Mouse (Mus musculus): ENCODE measurements at regions not wholly inside any gene's neighbourhood (a gene's known extent, or its start where the extent isn't known, plus 50 kb on each side); places are given as distances from the start of the nearest gene placed in this dataset.
"Not testable (repeated sequence)": the region's sequence is repeated elsewhere in the genome, so short reads cannot be mapped to it uniquely, and the experiment has no call there.

- TF ChIP-seq CTCF (conservative IDR thresholded peaks at IDR 0.05; ENCODE audit: low read length); POU5F1 (IDR thresholded peaks at IDR 0.05; ENCODE audit: borderline replicate concordance, low read length): not testable (repeated sequence)
Measured at GRCm38 (mm10) chr12:64808492-64808891, 109.2 kb upstream of the Gm527 start.
